In the genomic region with DNA sequence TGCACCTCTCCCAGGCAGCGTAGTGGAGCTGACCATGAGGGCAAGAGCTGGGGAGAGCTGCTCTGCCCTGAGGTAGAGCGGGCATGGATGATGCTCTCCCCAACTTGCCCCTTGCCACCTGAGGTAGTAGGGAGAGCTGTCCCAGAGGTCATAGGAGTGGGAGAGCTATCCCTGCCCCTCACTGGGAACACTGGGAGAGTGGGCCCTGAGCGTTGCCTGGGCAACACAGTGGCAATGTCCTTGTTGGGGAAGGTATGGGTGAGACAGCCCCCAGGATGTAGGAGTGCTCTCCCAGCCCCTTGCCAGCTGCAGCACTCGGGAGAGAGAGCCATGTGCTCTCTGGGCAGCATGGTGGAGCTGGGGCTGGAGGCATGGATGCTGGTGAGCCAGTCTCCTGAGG, we compare ENCODE assay signal across 14 mouse cellular contexts.
"Had no signal": no experiment of that assay in that cellular context is flagged by ENCODE, and none has a peak within 500 bp of the region (broad histone marks: within the 10 kb centered on the region; RNA-seq: fewer than 3 reads in every experiment).

No protein-coding gene starts in this region.

- H3K4me3 ChIP-seq: intestine, embryonic 15.5 days; limb, embryonic 15.5 days had no signal

- H3K27me3 ChIP-seq: intestine, embryonic 15.5 days; limb, embryonic 15.5 days had no signal

- H3K9me3 ChIP-seq: intestine, embryonic 15.5 days; limb, embryonic 15.5 days had no signal

- H3K36me3 ChIP-seq: intestine, embryonic 15.5 days; limb, embryonic 15.5 days had no signal

- DNase-seq: kidney, adult 18-20 months; kidney, adult 9 months; kidney, postnatal 14 days; kidney, postnatal 4 days; liver, postnatal 0 days; lung, embryonic 14.5 days; lung, postnatal 10 days; lung, postnatal 36 days; thymus, adult 18-20 months; thymus, postnatal 36 days had no signal

- H3K9ac ChIP-seq: intestine, embryonic 15.5 days; limb, embryonic 15.5 days; liver, embryonic 14.5 days; liver, postnatal 0 days; lung, embryonic 14.5 days had no signal

- H3K4me1 ChIP-seq: intestine, embryonic 15.5 days; limb, embryonic 15.5 days had no signal

- H3K27ac ChIP-seq: intestine, embryonic 15.5 days; limb, embryonic 15.5 days; liver, embryonic 14.5 days had no signal

- ATAC-seq: intestine, embryonic 15.5 days; liver, postnatal 0 days had no signal

- H3K4me2 ChIP-seq: intestine, embryonic 15.5 days; limb, embryonic 15.5 days; liver, embryonic 11.5 days; lung, embryonic 14.5 days had no signal
